Mouse (Mus musculus): Measurements from ENCODE around the gene Rps27. TPM values are rescaled to one million over a fixed set of nuclear protein-coding genes. Genes with fewer than 3 reads are reported as not detected.

The Rps27 gene
- polyA plus RNA-seq, 1 experiment from 2014 or later: 2,244 TPM

GRCm38 (mm10) chr3:90221123-90221522 is 7.7 kb upstream of the Rps27 start:
- peak overlapping the region; percentile 73; the same call in 1 of the 2 replicates for H3K27ac ChIP-seq (ENCODE audit: low read depth)
- peaks cover 17% of the 10 kb centered on the region for H3K36me3 ChIP-seq (ENCODE audit: control insufficient read depth, insufficient read depth, low read length)
- DNase-seq (ENCODE audit: low spot score): no peak
- peak overlapping the region; percentile 52 for H3K4me3 ChIP-seq (ENCODE audit: low read depth, low read length)
- peak overlapping the region; percentile 52 for H3K4me2 ChIP-seq (ENCODE audit: low read length)
- no peaks in the 10 kb centered on the region for H3K9me3 ChIP-seq (ENCODE audit: control insufficient read depth, low read length)
- peak overlapping the region; percentile 61 for H3K9ac ChIP-seq (ENCODE audit: low read length)
- H3K27me3 ChIP-seq (replicated peaks; ENCODE audit: control insufficient read depth, insufficient read depth, low read length): no peaks in the 10 kb centered on the region
- 20% methylated on average over 5 of the region's 5 CpGs for WGBS
- H3K4me1 ChIP-seq (replicated peaks; ENCODE audit: control insufficient read depth, insufficient read depth, low read length): peaks cover 13% of the 10 kb centered on the region
- no peak for ATAC-seq (replicated peaks; ENCODE audit: low FRiP score, low TSS enrichment, low read depth)

GRCm38 (mm10) chr3:90220531-90220951 is 7.1 kb upstream of the Rps27 start:
- peak; percentile 84 for ATAC-seq (replicated peaks; ENCODE audit: low FRiP score, low TSS enrichment, low read depth)

GRCm38 (mm10) chr3:90220088-90220487 is 6.6 kb upstream of the Rps27 start:
- DNase-seq (ENCODE audit: low spot score): peak; percentile 70
- Histone ChIP-seq H3K9ac (ENCODE audit: low read length) (peak overlapping the region; percentile 61), H3K4me1 (replicated peaks; ENCODE audit: control insufficient read depth, insufficient read depth, low read length) (peaks cover 13% of the 10 kb centered on the region), H3K36me3 (ENCODE audit: control insufficient read depth, insufficient read depth, low read length) (peaks cover 8% of the 10 kb centered on the region), H3K4me3 (ENCODE audit: low read depth, low read length) (peak overlapping the region; percentile 52), H3K4me2 (ENCODE audit: low read length) (peak overlapping the region; percentile 52), H3K27ac (ENCODE audit: low read depth) (peak overlapping the region; percentile 73), H3K9me3 (ENCODE audit: control insufficient read depth, low read length) (no peaks in the 10 kb centered on the region), H3K27me3 (replicated peaks; ENCODE audit: control insufficient read depth, insufficient read depth, low read length) (no peaks in the 10 kb centered on the region)
- WGBS: 7% methylated on average over 6 of the region's 6 CpGs
- ATAC-seq (replicated peaks; ENCODE audit: low FRiP score, low TSS enrichment, low read depth): no peak; the same call in 1 of the 2 replicates

More at GRCm38 (mm10) chr3:90220531-90220951, 7.1 kb upstream of the Rps27 start:
- H3K9ac ChIP-seq (ENCODE audit: low read length): peak overlapping the region; percentile 61
- peak; percentile 85 for DNase-seq (ENCODE audit: low spot score)
- peak overlapping the region; percentile 73 for H3K27ac ChIP-seq (ENCODE audit: low read depth)
- WGBS: under 1% methylated on average over 18 of the region's 20 CpGs
- peak overlapping the region; percentile 52 for H3K4me3 ChIP-seq (ENCODE audit: low read depth, low read length)
- H3K9me3 ChIP-seq (ENCODE audit: control insufficient read depth, low read length): no peaks in the 10 kb centered on the region
- H3K4me1 ChIP-seq (replicated peaks; ENCODE audit: control insufficient read depth, insufficient read depth, low read length): peaks cover 13% of the 10 kb centered on the region
- no peaks in the 10 kb centered on the region for H3K27me3 ChIP-seq (replicated peaks; ENCODE audit: control insufficient read depth, insufficient read depth, low read length)
- H3K36me3 ChIP-seq (ENCODE audit: control insufficient read depth, insufficient read depth, low read length): peaks cover 12% of the 10 kb centered on the region
- H3K4me2 ChIP-seq (ENCODE audit: low read length): peak overlapping the region; percentile 52

GRCm38 (mm10) chr3:90215825-90216380 is 2.5 kb upstream of the Rps27 start:
- 39% methylated on average over 1 of the region's 1 CpGs for WGBS
- no peak overlapping the region for H3K9ac ChIP-seq (ENCODE audit: low read length)
- no peak overlapping the region for H3K27ac ChIP-seq (ENCODE audit: low read depth)
- no peak overlapping the region for H3K4me2 ChIP-seq (ENCODE audit: low read length)
- no peak for ATAC-seq (replicated peaks; ENCODE audit: low FRiP score, low TSS enrichment, low read depth)
- no peaks in the 10 kb centered on the region for H3K27me3 ChIP-seq (replicated peaks; ENCODE audit: control insufficient read depth, insufficient read depth, low read length)
- peaks cover 17% of the 10 kb centered on the region for H3K36me3 ChIP-seq (ENCODE audit: control insufficient read depth, insufficient read depth, low read length)
- H3K9me3 ChIP-seq (ENCODE audit: control insufficient read depth, low read length): no peaks in the 10 kb centered on the region
- peaks cover 22% of the 10 kb centered on the region for H3K4me1 ChIP-seq (replicated peaks; ENCODE audit: control insufficient read depth, insufficient read depth, low read length)
- no peak for DNase-seq (ENCODE audit: low spot score)
- H3K4me3 ChIP-seq (ENCODE audit: low read depth, low read length): no peak overlapping the region

DNA sequence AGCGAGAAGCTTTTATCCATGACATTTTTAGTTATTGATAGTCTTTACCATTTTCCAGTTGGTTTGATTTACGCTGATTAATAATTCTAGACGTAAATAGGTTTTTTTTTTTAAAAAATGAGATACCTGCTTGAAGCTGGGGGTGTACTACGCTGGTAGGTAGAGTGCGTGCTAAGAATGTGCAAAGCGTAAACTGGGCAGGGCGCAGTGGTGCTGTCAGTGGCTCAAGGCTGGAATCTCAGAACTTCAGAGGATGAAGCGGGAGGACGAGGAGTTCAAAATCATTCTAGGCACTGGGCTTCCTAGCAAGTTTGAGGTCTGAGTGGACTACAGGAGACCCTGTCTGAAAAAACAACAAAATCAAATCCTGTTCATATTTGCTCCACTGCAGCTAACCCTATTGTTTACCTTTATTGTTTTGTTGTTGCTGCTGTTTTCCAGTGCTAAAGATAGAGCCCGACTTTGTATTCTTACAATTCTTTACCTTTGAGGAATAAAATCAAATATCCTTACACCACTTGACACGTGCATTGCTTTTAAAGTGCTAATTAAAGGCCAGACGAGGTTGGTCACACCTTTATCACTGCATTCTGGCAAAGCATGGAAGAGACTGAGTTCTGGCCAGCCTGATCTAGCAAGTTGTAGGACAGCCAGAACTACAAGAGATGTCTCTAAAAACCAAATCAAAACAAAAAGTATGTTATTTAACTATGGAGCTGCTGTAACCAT is 669 bp upstream of the Rps27 start:
- Histone ChIP-seq H3K27ac (ENCODE audit: low read depth) (peak overlapping the region; percentile 90; the same call in 1 of the 2 replicates), H3K9ac (ENCODE audit: low read length) (peak overlapping the region; percentile 96; the same call in 1 of the 2 replicates), H3K9me3 (ENCODE audit: control insufficient read depth, low read length) (no peaks in the 10 kb centered on the region), H3K27me3 (replicated peaks; ENCODE audit: control insufficient read depth, insufficient read depth, low read length) (no peaks in the 10 kb centered on the region), H3K4me2 (ENCODE audit: low read length) (peak overlapping the region; percentile 97), H3K4me3 (ENCODE audit: low read depth, low read length) (peak overlapping the region; percentile 98), H3K4me1 (replicated peaks; ENCODE audit: control insufficient read depth, insufficient read depth, low read length) (peaks cover 21% of the 10 kb centered on the region), H3K36me3 (ENCODE audit: control insufficient read depth, insufficient read depth, low read length) (peaks cover 34% of the 10 kb centered on the region)
- no peak for DNase-seq (ENCODE audit: low spot score)
- WGBS: 13% methylated on average over 12 of the region's 12 CpGs
- ATAC-seq (replicated peaks; ENCODE audit: low FRiP score, low TSS enrichment, low read depth): peak; percentile 62; the same call in 1 of the 2 replicates

GRCm38 (mm10) chr3:90212723-90213122 is 728 bp downstream of the Rps27 start:
- H3K4me2 ChIP-seq (ENCODE audit: low read length): peak overlapping the region; percentile 97
- peaks cover 21% of the 10 kb centered on the region for H3K4me1 ChIP-seq (replicated peaks; ENCODE audit: control insufficient read depth, insufficient read depth, low read length)
- no peak for ATAC-seq (replicated peaks; ENCODE audit: low FRiP score, low TSS enrichment, low read depth)
- peak overlapping the region; percentile 98 for H3K4me3 ChIP-seq (ENCODE audit: low read depth, low read length)
- peak overlapping the region; percentile 90; the same call in 1 of the 2 replicates for H3K27ac ChIP-seq (ENCODE audit: low read depth)
- 8% methylated on average over 5 of the region's 5 CpGs for WGBS
- no peak for DNase-seq (ENCODE audit: low spot score)
- H3K36me3 ChIP-seq (ENCODE audit: control insufficient read depth, insufficient read depth, low read length): peaks cover 48% of the 10 kb centered on the region
- no peaks in the 10 kb centered on the region for H3K27me3 ChIP-seq (replicated peaks; ENCODE audit: control insufficient read depth, insufficient read depth, low read length)
- no peaks in the 10 kb centered on the region for H3K9me3 ChIP-seq (ENCODE audit: control insufficient read depth, low read length)
- H3K9ac ChIP-seq (ENCODE audit: low read length): peak overlapping the region; percentile 96

DNA sequence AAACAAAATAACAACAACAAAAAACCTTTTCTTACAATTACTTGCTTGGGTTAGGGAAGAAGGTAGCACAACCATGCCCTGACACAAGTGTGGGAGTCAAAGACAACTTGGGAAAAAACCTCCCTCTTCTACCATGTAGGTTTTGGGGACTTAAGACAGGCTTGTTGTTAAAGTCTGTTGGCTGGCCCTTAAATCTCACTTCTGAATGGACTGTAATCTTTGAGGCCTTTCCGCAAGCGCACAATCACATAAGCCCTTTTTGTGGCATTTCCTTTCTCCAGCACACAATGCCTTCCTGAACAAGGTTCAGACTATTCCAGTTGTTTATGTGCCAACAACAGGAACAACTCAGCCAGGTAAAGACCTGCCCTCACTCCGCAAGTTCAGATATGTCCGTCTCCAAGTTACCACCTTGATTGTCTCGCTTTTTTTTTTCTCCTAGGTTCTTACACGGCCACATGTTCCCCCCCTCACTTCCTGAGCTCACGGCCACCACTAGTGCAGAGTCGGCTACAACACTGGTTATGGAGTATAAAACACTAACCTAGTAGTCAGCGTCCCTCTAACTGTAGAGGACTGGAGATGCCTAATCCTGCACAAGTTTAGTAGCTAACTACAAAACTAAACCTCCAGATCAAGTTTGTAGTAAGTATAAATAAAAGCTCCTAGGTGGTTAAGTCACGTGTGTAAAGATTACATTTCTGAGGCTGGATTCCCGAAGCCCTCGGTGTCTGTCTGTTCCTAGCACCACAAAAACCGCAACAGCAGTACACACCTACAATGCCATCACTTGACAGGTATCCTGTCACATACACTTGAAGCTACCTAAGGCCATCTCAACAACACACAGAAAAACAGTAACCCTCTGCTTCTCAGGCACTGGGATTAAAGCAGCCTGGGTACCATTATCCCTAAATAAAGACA is 1.7 kb downstream of the Rps27 start:
- H3K9ac ChIP-seq (ENCODE audit: low read length): peak overlapping the region; percentile 96
- DNase-seq (ENCODE audit: low spot score): no peak
- no peaks in the 10 kb centered on the region for H3K27me3 ChIP-seq (replicated peaks; ENCODE audit: control insufficient read depth, insufficient read depth, low read length)
- 82% methylated on average over 13 of the region's 13 CpGs for WGBS
- no peak for ATAC-seq (replicated peaks; ENCODE audit: low FRiP score, low TSS enrichment, low read depth)
- H3K4me1 ChIP-seq (replicated peaks; ENCODE audit: control insufficient read depth, insufficient read depth, low read length): peaks cover 21% of the 10 kb centered on the region
- H3K4me2 ChIP-seq (ENCODE audit: low read length): peak overlapping the region; percentile 97
- peaks cover 53% of the 10 kb centered on the region for H3K36me3 ChIP-seq (ENCODE audit: control insufficient read depth, insufficient read depth, low read length)
- H3K4me3 ChIP-seq (ENCODE audit: low read depth, low read length): peak overlapping the region; percentile 98
- no peaks in the 10 kb centered on the region for H3K9me3 ChIP-seq (ENCODE audit: control insufficient read depth, low read length)
- H3K27ac ChIP-seq (ENCODE audit: low read depth): no peak overlapping the region

- H3K27ac ChIP-seq (ENCODE audit: low read depth): no peak overlapping the region
- DNase-seq (ENCODE audit: low spot score): no peak
- 84% methylated on average over 5 of the region's 5 CpGs for WGBS
- peaks cover 21% of the 10 kb centered on the region for H3K4me1 ChIP-seq (replicated peaks; ENCODE audit: control insufficient read depth, insufficient read depth, low read length)
- H3K27me3 ChIP-seq (replicated peaks; ENCODE audit: control insufficient read depth, insufficient read depth, low read length): no peaks in the 10 kb centered on the region
- no peak for ATAC-seq (replicated peaks; ENCODE audit: low FRiP score, low TSS enrichment, low read depth)
- H3K4me2 ChIP-seq (ENCODE audit: low read length): no peak overlapping the region
- no peaks in the 10 kb centered on the region for H3K9me3 ChIP-seq (ENCODE audit: control insufficient read depth, low read length)
- H3K4me3 ChIP-seq (ENCODE audit: low read depth, low read length): no peak overlapping the region
- no peak overlapping the region for H3K9ac ChIP-seq (ENCODE audit: low read length)
- peaks cover 53% of the 10 kb centered on the region for H3K36me3 ChIP-seq (ENCODE audit: control insufficient read depth, insufficient read depth, low read length)
These were observed 3.4 kb downstream of the Rps27 start for GRCm38 (mm10) chr3:90209908-90210566.
